10 mouse cellular contexts compared by ENCODE assay signal in genomic region chr6:28817039-28817438, GRCm38 (mm10). TPM values are rescaled to one million over a fixed set of nuclear protein-coding genes. Genes with fewer than 3 reads are reported as not detected.
A peak's percentile ranks its signal among the peaks of the same experiment; 100 is the strongest.
DNase-seq lines count a peak whose midpoint lies in the region; ATAC-seq and TF ChIP-seq lines count a peak whose summit lies in the region.
"Had no signal": no experiment of that assay in that cellular context is flagged by ENCODE, and none has a peak within 500 bp of the region (broad histone marks: within the 10 kb centered on the region; RNA-seq: fewer than 3 reads in every experiment).

No protein-coding gene starts in this region.

- no peaks in the 10 kb centered on the region for H3K9me3 ChIP-seq in heart, embryonic 11.5 days (replicated peaks; ENCODE audit: control insufficient read depth, low read length)
- no peaks in the 10 kb centered on the region for H3K9me3 ChIP-seq in intestine, postnatal 0 days (ENCODE audit: control insufficient read depth)
- H3K9me3 ChIP-seq: embryonic facial prominence, embryonic 15.5 days had no signal

- no peak overlapping the region for H3K4me3 ChIP-seq in heart, embryonic 11.5 days (ENCODE audit: low read depth, low read length)
- H3K4me3 ChIP-seq in intestine, postnatal 0 days (ENCODE audit: low read depth, low read length) = no peak overlapping the region
- H3K4me3 ChIP-seq: embryonic facial prominence, embryonic 15.5 days had no signal

- intact Hi-C loops in heart, postnatal 10 days (cut with DNase I) = no loop called here

- DNase-seq in heart, adult 9 months (ENCODE audit: low spot score in 2 of 2) = no peak
- DNase-seq in urinary bladder, postnatal 14 days (ENCODE audit: low spot score) = peak; percentile 21
- DNase-seq in urinary bladder, postnatal 4 days (ENCODE audit: low spot score in 2 of 2) = no peak
- DNase-seq in heart, postnatal 10 days = peak; percentile 30 to 37
- DNase-seq in gastrocnemius, postnatal 10 days = no peak
- DNase-seq in natural killer cell, adult 2 months (ENCODE audit: low spot score in 2 of 2) = no peak

- H3K36me3 ChIP-seq in heart, embryonic 11.5 days (ENCODE audit: control insufficient read depth, insufficient read depth, low read length) = no peaks in the 10 kb centered on the region
- no peaks in the 10 kb centered on the region; the same call in 1 of the 2 replicates for H3K36me3 ChIP-seq in intestine, postnatal 0 days (ENCODE audit: control insufficient read depth, insufficient read depth)
- H3K36me3 ChIP-seq: embryonic facial prominence, embryonic 15.5 days had no signal

- 0 out of 2 replicates have a peak overlapping the region, but pooled peaks have one; percentile 16 for H3K9ac ChIP-seq in heart, embryonic 11.5 days (ENCODE audit: low read depth, low read length)
- no peak overlapping the region for H3K9ac ChIP-seq in intestine, postnatal 0 days (ENCODE audit: low read depth, low read length)
- H3K9ac ChIP-seq: embryonic facial prominence, embryonic 15.5 days had no signal

- H3K27me3 ChIP-seq in heart, embryonic 11.5 days (ENCODE audit: control insufficient read depth, insufficient read depth, low read length) = no peaks in the 10 kb centered on the region
- H3K27me3 ChIP-seq in intestine, postnatal 0 days (replicated peaks; ENCODE audit: control insufficient read depth, insufficient read depth, low read length) = no peaks in the 10 kb centered on the region
- H3K27me3 ChIP-seq: CH12.LX; embryonic facial prominence, embryonic 15.5 days had no signal

- H3K27ac ChIP-seq in heart, embryonic 11.5 days (ENCODE audit: low read depth, low read length) = no peak overlapping the region
- no peak overlapping the region for H3K27ac ChIP-seq in intestine, postnatal 0 days (ENCODE audit: low read depth, low read length)
- H3K27ac ChIP-seq: embryonic facial prominence, embryonic 15.5 days had no signal

- H3K4me1 ChIP-seq in heart, embryonic 11.5 days (ENCODE audit: control insufficient read depth, insufficient read depth, low read length) = peaks cover 28% of the 10 kb centered on the region
- 0 out of 2 replicates have a peak, but pooled peaks cover 2% of the 10 kb centered on the region for H3K4me1 ChIP-seq in intestine, postnatal 0 days (replicated peaks; ENCODE audit: control insufficient read depth, insufficient read depth, low read length)

- no peak overlapping the region for H3K4me2 ChIP-seq in heart, embryonic 11.5 days
- no peak overlapping the region for H3K4me2 ChIP-seq in intestine, postnatal 0 days (replicated peaks; ENCODE audit: low read depth)
- H3K4me2 ChIP-seq: embryonic facial prominence, embryonic 15.5 days had no signal

- WGBS in heart, embryonic 11.5 days (ENCODE audit: insufficient replicate concordance) = 49% methylated on average over 9 of the region's 9 CpGs
- WGBS in intestine, postnatal 0 days = 67% methylated on average over 9 of the region's 9 CpGs

- TF ChIP-seq CTCF in intestine, postnatal 0 days (IDR thresholded peaks at IDR 0.05; ENCODE audit: low read depth) = no peak

- ATAC-seq in heart, embryonic 11.5 days (replicated peaks; ENCODE audit: insufficient number of reproducible peaks, low FRiP score, low TSS enrichment) = no peak
- no peak for ATAC-seq in intestine, postnatal 0 days

RNA-seq across cellular contexts. Expression of gene Lrrc4, which starts 14.5 kb away (rescaled TPM):
- polyA plus RNA-seq in heart, embryonic 11.5 days (2014; fragmentation: Nextera tagmentation; extraction: Ambion mirVana) = 1.1 TPM in 2 replicates
- under 1 TPM; 0.42 to 0.43 TPM for total RNA-seq in heart, postnatal 10 days (2021)
- 1 to 10 TPM; 1.0 to 1.1 TPM for total RNA-seq in gastrocnemius, postnatal 10 days (2021)
- polyA plus RNA-seq in intestine, postnatal 0 days (2015; fragmentation: Nextera tagmentation; extraction: Ambion mirVana) = 2.8 and 3.2 TPM in 2 replicates

Comparison
In these comparisons a context has a peak if more than half of its experiments do, and no peak if none do; other contexts are left out.
1. DNase-seq: peak in urinary bladder, postnatal 14 days (single experiment) and heart, postnatal 10 days (2 of 2); none in heart, adult 9 months (0 of 2), urinary bladder, postnatal 4 days (0 of 2), gastrocnemius, postnatal 10 days (single experiment) and natural killer cell, adult 2 months (0 of 2).